Mouse (Mus musculus) midbrain, embryonic 16.5 days (tissue): ENCODE results near the gene Ccdc113. TPM values are rescaled to one million over a fixed set of nuclear protein-coding genes. Genes with fewer than 3 reads are reported as not detected.
"Not testable (repeated sequence)": the region's sequence is repeated elsewhere in the genome, so short reads cannot be mapped to it uniquely, and the experiment has no call there.

Experiments used
- ATAC-seq: fragments of 200-750 bp; cut with Nextera tagmentation; 2 replicates; pipeline ENCODE4 v1.8.0; 2017; ENCODE audit warnings: moderate TSS enrichment
- H3K27ac ChIP-seq: fragments of 300-500 bp; sonication (generic); 2 replicates; pipeline ENCODE4 v1.5.1; 2014; ENCODE audit warnings: mild to moderate bottlenecking, low read length, mixed read lengths
- H3K27me3 ChIP-seq: fragments of 300-500 bp; sonication (generic); 2 replicates; pipeline ENCODE4 v1.6.1; 2014; ENCODE audit warnings: low read depth, low read length, mixed read lengths; ENCODE audit not compliant: control insufficient read depth, insufficient read depth
- H3K36me3 ChIP-seq: fragments of 300-500 bp; sonication (generic); 2 replicates; pipeline ENCODE4 v1.6.1; 2014; ENCODE audit warnings: mild to moderate bottlenecking, low read length, moderate library complexity, mixed read lengths; ENCODE audit not compliant: control insufficient read depth, insufficient read depth
- H3K4me1 ChIP-seq: fragments of 300-500 bp; sonication (generic); 2 replicates; pipeline ENCODE4 v1.6.1; 2014; ENCODE audit warnings: mild to moderate bottlenecking, low read length, mixed read lengths; ENCODE audit not compliant: control insufficient read depth, insufficient read depth
- H3K4me2 ChIP-seq: fragments of 300-500 bp; sonication (generic); 2 replicates; pipeline ENCODE4 v1.6.1; 2014; ENCODE audit warnings: mild to moderate bottlenecking, low read length, mixed read lengths
- H3K4me3 ChIP-seq: fragments of 300-500 bp; sonication (generic); 2 replicates; pipeline ENCODE4 v1.5.1; 2014; ENCODE audit warnings: low read depth, mild to moderate bottlenecking, low read length, moderate library complexity, mixed read lengths
- H3K9ac ChIP-seq: fragments of 300-500 bp; sonication (generic); 2 replicates; pipeline ENCODE4 v1.6.1; 2014; ENCODE audit warnings: low read depth, low read length, mixed read lengths
- H3K9me3 ChIP-seq: fragments of 300-500 bp; sonication (generic); replicated peaks from 2 replicates; pipeline ENCODE4 v1.6.1; 2014; ENCODE audit warnings: mild to moderate bottlenecking, low read length, mixed read lengths; ENCODE audit not compliant: control insufficient read depth, poor library complexity, severe bottlenecking
- WGBS: fragments of 180-500 bp; shearing (Covaris S2); extraction: QIAGEN DNeasy Blood & Tissue Kit; methylation state at CpG from one replicate; pipeline ENCODE4 v1.1.7; 2014; 5-methylcytosine and 5-hydroxymethylcytosine counted together
- polyA plus RNA-seq: library from polyadenylated mRNA; unstranded; fragments of >200 nt; fragmentation: Nextera tagmentation; extraction: Ambion mirVana; gene quantifications from 2 replicates; pipeline ENCODE4 v1.2.1, GENCODE M21; 2015

The Ccdc113 gene
- polyA plus RNA-seq, 1 experiment from 2014 or later: 2.7 TPM

DNA sequence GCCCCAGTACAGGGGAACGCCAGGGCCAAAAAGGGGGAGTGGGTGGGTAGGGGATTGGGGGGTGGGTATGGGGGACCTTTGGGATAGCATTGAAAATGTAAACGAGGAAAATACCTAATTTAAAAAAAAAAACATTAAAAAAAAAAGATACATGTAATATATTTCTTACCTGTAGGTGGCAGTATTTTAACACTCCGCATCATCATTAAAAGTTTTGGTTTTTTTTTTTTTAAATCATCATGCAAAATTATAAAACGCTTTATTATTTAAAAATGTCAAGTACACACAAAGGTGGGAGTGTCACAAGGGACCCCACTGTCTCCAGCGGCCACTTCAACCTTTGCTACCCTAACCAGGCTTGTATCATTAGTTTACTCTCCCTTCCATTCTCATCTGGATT is 72.6 kb downstream of the Ccdc113 start:
- H3K36me3 ChIP-seq, H3K4me1 ChIP-seq, H3K4me2 ChIP-seq, H3K9me3 ChIP-seq, H3K27me3 ChIP-seq, H3K27ac ChIP-seq, ATAC-seq, H3K4me3 ChIP-seq, H3K9ac ChIP-seq: not testable (repeated sequence)
- 18% methylated on average over 4 of the region's 5 CpGs for WGBS

DNA sequence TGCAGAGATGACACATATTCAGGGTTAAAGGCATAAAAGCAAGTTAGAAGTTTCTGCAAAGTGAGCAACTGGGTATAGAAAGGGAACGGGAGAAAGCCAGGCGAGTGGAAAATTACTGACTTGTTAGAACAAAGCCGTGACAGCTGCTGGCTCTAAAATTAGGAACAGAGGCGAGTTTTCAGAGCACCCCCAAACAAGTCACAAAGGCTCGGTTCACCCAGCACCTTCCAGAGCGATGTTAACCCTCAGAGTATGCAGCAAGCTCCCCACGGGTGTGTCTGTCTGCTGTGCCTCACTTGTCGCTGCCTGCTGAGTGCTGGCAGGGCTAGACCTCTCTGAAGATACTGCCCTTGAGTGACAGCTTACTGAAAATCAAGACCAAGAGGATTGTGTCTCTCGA is 73.3 kb downstream of the Ccdc113 start:
- no peak overlapping the region for H3K9ac ChIP-seq
- H3K27me3 ChIP-seq: no peaks in the 10 kb centered on the region
- no peaks in the 10 kb centered on the region for H3K9me3 ChIP-seq
- no peaks in the 10 kb centered on the region for H3K4me1 ChIP-seq
- H3K36me3 ChIP-seq: no peaks in the 10 kb centered on the region
- H3K4me3 ChIP-seq: no peak overlapping the region
- H3K4me2 ChIP-seq: no peak overlapping the region
- ATAC-seq: no peak
- no peak overlapping the region for H3K27ac ChIP-seq
- 63% methylated on average over 9 of the region's 9 CpGs for WGBS

Other genes with a start within 250 kb of the Ccdc113 start
- gene Cngb1, start 227.5 kb upstream of the Ccdc113 start, polyA plus RNA-seq: 0.51 and 0.67 TPM in 2 replicates
- 2.7 and 2.8 TPM in 2 replicates for gene Tepp, start 223.5 kb upstream of the Ccdc113 start, polyA plus RNA-seq
- 16.2 and 17.5 TPM in 2 replicates for gene Zfp319, start 202.1 kb upstream of the Ccdc113 start, polyA plus RNA-seq
- gene Usb1, start 201.8 kb upstream of the Ccdc113 start, polyA plus RNA-seq: 35.5 and 38.2 TPM in 2 replicates
- gene Mmp15, start 181.8 kb upstream of the Ccdc113 start, polyA plus RNA-seq: 14.1 and 14.4 TPM in 2 replicates
- 122 and 128 TPM in 2 replicates for gene Cfap20, start 99.2 kb upstream of the Ccdc113 start, polyA plus RNA-seq
- gene Csnk2a2, start 44.0 kb upstream of the Ccdc113 start, polyA plus RNA-seq: 6.8 and 8.3 TPM in 2 replicates
- gene Prss54, start 42.3 kb downstream of the Ccdc113 start, polyA plus RNA-seq: not detected in 2 replicates
- gene Gins3, start 99.4 kb downstream of the Ccdc113 start, polyA plus RNA-seq: 6.1 and 8.1 TPM in 2 replicates
- 394 and 511 TPM in 2 replicates for gene Ndrg4, start 142.9 kb downstream of the Ccdc113 start, polyA plus RNA-seq
- 34.3 TPM in 2 replicates for gene Setd6, start 181.8 kb downstream of the Ccdc113 start, polyA plus RNA-seq